Mouse (Mus musculus): ENCODE measurements around the gene Rhcg. TPM values are rescaled to one million over a fixed set of nuclear protein-coding genes. Genes with fewer than 3 reads are reported as not detected.

The Rhcg gene
- polyA plus RNA-seq, 1 experiment from 2014 or later = 0.05 TPM

DNA sequence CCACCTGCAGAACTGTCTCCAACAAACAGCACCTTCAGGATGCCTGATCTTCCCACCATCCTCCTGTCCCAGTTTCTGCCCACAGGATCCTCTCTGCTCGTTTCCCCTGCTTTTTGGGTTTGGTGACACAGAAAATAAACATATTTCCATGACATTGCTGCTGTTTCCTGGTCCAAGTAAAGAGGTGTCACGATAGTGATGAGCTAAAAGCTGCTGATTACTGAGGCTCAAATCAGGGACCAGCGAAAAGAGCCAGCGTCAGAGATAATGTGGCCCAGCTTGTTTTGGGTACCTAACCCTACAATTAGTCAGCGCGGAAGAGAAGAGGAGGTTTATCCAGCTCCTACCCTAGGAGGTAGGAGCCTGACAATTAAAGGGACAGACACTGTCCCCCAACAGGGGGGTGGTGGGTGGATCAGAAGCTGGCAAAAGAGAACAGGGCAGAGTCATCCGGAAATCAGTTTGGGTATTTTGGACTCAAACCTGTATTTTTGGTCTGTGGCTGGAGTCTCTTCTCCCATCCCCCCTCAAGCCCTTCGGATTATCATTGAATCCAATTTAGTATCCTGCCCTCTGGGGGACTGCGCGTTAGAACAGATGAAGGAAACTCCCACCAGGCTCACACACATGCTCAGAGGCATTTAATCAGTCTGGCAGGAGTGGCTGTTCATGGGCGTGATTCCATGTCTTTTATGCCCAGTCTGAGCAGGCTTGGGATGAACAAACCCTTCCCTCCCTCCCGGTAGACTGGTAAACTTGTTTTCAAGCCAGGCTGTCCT is 40.2 kb downstream of the Rhcg start:
- no peak overlapping the region for H3K9ac ChIP-seq (replicated peaks; ENCODE audit: low read depth)
- no peaks in the 10 kb centered on the region for H3K36me3 ChIP-seq (ENCODE audit: insufficient read depth, low read length)
- H3K27me3 ChIP-seq (replicated peaks; ENCODE audit: insufficient read depth, low read length) = 0 out of 2 replicates have a peak, but pooled peaks cover 2% of the 10 kb centered on the region
- no peaks in the 10 kb centered on the region for H3K9me3 ChIP-seq (ENCODE audit: low read length)
- ATAC-seq (no peak), DNase-seq (ENCODE audit: low spot score) (no peak)
- H3K27ac ChIP-seq (ENCODE audit: low read length) = no peak overlapping the region
- no peak overlapping the region for H3K4me3 ChIP-seq (ENCODE audit: low read depth, low read length)
- no peak overlapping the region for H3K4me2 ChIP-seq (replicated peaks; ENCODE audit: low read depth, low read length)
- no peaks in the 10 kb centered on the region for H3K4me1 ChIP-seq (ENCODE audit: insufficient read depth, low read depth, low read length)
- TF ChIP-seq EP300 (IDR thresholded peaks at IDR 0.05) (no peak), CTCF (IDR thresholded peaks at IDR 0.05) (no peak)
- WGBS = 11% methylated on average over 12 of the region's 12 CpGs

DNA sequence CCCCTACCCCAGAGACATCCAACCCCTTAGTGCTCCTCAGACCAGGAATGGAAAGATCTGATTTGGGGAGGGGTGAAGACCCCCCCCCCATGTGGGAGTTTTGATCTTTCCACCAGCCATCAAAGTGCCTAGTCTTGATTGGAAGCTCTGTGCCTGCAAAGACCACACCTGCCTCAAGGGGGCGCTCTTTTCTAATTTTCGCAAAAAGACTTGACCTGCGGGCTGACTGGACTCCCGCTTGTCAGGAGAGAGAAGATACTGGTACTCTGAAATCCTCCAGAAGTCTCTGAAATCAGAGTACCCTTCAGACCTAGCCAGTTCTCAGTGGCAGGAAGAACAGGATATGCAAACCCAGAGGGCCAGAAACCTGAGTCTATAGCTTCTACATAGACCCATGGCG is 40.8 kb downstream of the Rhcg start:
- H3K27ac ChIP-seq (ENCODE audit: low read length) = no peak overlapping the region
- TF ChIP-seq EP300 (IDR thresholded peaks at IDR 0.05) = no peak
- peak; percentile 66 for TF ChIP-seq CTCF (IDR thresholded peaks at IDR 0.05)
- no peaks in the 10 kb centered on the region for H3K36me3 ChIP-seq (ENCODE audit: insufficient read depth, low read length)
- WGBS = 7% methylated on average over 5 of the region's 5 CpGs
- H3K9me3 ChIP-seq (ENCODE audit: low read length) = no peaks in the 10 kb centered on the region
- H3K9ac ChIP-seq (replicated peaks; ENCODE audit: low read depth) = no peak overlapping the region
- 0 out of 2 replicates have a peak, but pooled peaks cover 2% of the 10 kb centered on the region for H3K27me3 ChIP-seq (replicated peaks; ENCODE audit: insufficient read depth, low read length)
- no peak overlapping the region for H3K4me2 ChIP-seq (replicated peaks; ENCODE audit: low read depth, low read length)
- DNase-seq (ENCODE audit: low spot score) = peak; percentile 33
- no peak for ATAC-seq
- H3K4me1 ChIP-seq (ENCODE audit: insufficient read depth, low read depth, low read length) = no peaks in the 10 kb centered on the region
- H3K4me3 ChIP-seq (ENCODE audit: low read depth, low read length) = no peak overlapping the region

DNA sequence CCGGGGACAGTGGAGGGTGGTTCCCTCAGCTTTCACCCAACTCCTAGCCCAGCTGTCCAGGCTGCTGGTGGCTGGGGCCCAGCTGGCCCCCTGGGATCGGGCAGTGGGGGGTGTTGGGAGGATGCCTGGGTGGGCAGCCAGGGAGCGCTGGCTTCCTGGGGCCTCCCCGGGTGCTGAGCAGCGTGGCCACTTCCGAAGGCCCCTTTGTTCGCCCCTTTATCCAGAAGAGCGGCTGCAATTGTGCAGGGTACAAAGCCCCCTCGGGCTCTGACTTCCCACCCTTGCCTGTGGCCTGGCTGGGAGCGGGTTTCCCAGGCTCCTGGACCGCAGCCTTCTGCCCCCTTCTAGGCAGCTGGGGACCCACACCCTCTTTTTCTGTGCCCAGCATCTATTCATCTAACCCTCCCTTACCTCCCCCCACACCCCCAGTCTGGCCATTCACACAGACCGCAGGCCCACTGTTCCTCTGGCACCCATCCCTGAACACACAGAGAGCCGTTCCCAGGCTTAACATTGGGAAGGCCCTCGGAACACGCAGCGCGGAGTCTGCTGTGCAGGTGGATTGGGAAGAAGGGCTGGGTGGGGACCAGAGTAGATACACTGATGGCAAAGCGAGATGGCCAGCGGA is 45.2 kb downstream of the Rhcg start:
- H3K4me2 ChIP-seq (replicated peaks; ENCODE audit: low read depth, low read length) = no peak overlapping the region
- no peaks in the 10 kb centered on the region for H3K36me3 ChIP-seq (ENCODE audit: insufficient read depth, low read length)
- DNase-seq (ENCODE audit: low spot score) (no peak), ATAC-seq (no peak)
- 0 out of 2 replicates have a peak, but pooled peaks cover 2% of the 10 kb centered on the region for H3K27me3 ChIP-seq (replicated peaks; ENCODE audit: insufficient read depth, low read length)
- no peaks in the 10 kb centered on the region for H3K4me1 ChIP-seq (ENCODE audit: insufficient read depth, low read depth, low read length)
- H3K9ac ChIP-seq (replicated peaks; ENCODE audit: low read depth) = no peak overlapping the region
- TF ChIP-seq EP300 (IDR thresholded peaks at IDR 0.05) (no peak), CTCF (IDR thresholded peaks at IDR 0.05) (no peak)
- no peak overlapping the region for H3K27ac ChIP-seq (ENCODE audit: low read length)
- H3K9me3 ChIP-seq (ENCODE audit: low read length) = no peaks in the 10 kb centered on the region
- WGBS = 64% methylated on average over 17 of the region's 19 CpGs
- H3K4me3 ChIP-seq (ENCODE audit: low read depth, low read length) = no peak overlapping the region

DNA sequence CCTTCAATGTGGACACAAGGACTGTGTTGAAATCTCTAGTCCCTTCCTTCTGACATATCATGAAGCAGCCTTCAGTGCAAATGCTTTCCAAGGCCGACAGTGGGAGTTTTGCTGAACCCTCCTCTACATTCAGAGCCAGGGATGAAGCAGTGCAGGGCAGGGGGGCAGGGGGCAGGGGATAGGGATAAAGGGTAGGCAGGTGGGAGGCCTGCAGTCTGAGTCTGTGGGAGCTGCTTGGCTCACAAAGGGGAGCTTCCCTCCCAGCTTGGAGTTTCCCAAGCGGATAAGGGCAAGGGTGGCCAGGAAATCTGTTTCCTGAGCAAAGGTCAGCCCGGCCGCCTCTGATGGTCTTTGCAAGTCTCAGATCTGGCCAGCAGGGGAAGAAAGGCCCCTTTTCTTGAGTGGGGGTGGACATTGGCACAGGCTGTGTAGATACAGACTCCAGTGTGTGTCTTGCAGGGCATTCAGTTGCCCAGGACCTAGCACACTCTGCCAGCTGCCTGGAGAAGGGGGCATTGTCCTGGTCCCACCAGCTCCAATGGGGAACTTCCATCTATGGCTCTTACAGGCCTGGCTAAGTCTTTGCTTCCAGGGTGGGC is 48.4 kb downstream of the Rhcg start:
- Histone ChIP-seq H3K27ac (ENCODE audit: low read length) (no peak overlapping the region), H3K27me3 (replicated peaks; ENCODE audit: insufficient read depth, low read length) (no peaks in the 10 kb centered on the region), H3K36me3 (ENCODE audit: insufficient read depth, low read length) (no peaks in the 10 kb centered on the region), H3K4me3 (ENCODE audit: low read depth, low read length) (no peak overlapping the region), H3K4me1 (ENCODE audit: insufficient read depth, low read depth, low read length) (no peaks in the 10 kb centered on the region), H3K9ac (replicated peaks; ENCODE audit: low read depth) (no peak overlapping the region), H3K9me3 (ENCODE audit: low read length) (no peaks in the 10 kb centered on the region), H3K4me2 (replicated peaks; ENCODE audit: low read depth, low read length) (no peak overlapping the region)
- TF ChIP-seq CTCF (IDR thresholded peaks at IDR 0.05) (no peak), EP300 (IDR thresholded peaks at IDR 0.05) (no peak)
- 33% methylated on average over 4 of the region's 4 CpGs for WGBS
- ATAC-seq = no peak
- no peak for DNase-seq (ENCODE audit: low spot score)

DNA sequence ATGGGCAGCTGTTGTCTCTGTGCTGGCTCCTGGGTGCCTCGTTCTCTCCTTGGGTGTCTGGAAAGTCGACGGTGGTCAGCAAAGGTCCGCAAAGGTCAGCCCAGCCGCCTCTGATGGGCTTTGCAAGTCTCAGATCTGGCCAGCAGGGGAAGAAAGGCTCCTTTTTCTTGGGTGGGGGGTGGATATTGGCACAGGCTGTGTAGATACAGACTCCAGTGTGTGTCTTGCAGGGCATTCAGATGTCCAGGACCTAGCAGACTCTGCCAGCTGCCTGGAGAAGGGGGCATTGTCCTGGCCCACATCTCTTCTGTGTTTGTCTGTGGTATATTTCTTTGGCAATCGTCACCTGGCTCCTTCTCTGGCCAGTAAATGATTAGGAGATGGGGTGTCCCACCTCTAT is 49.2 kb downstream of the Rhcg start:
- WGBS = 63% methylated on average over 6 of the region's 6 CpGs
- ATAC-seq = no peak
- Histone ChIP-seq H3K27ac (ENCODE audit: low read length) (no peak overlapping the region), H3K27me3 (replicated peaks; ENCODE audit: insufficient read depth, low read length) (no peaks in the 10 kb centered on the region), H3K9me3 (ENCODE audit: low read length) (no peaks in the 10 kb centered on the region), H3K36me3 (ENCODE audit: insufficient read depth, low read length) (no peaks in the 10 kb centered on the region), H3K9ac (replicated peaks; ENCODE audit: low read depth) (no peak overlapping the region), H3K4me3 (ENCODE audit: low read depth, low read length) (no peak overlapping the region), H3K4me1 (ENCODE audit: insufficient read depth, low read depth, low read length) (no peaks in the 10 kb centered on the region), H3K4me2 (replicated peaks; ENCODE audit: low read depth, low read length) (no peak overlapping the region)
- no peak for DNase-seq (ENCODE audit: low spot score)
- TF ChIP-seq CTCF (IDR thresholded peaks at IDR 0.05) (no peak), EP300 (IDR thresholded peaks at IDR 0.05) (no peak)

DNA sequence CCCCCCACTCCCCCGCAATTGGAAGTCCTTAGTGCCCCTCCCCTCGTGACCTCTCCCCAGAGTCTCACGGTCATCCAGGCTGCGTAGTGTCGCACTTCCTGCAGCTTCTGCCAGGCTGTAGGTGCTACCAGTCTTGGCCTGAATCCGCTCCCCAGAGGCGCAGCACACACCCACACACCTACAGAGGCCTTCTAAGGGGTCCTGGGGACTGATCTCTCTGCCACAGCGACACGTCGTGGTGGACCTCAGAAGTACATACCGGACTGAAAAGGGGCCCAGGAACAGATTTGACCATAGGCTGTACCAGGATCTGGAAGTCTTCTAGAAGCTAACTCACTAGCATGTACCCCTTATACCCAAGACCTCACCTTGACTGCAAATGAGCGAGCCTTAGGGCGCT is 53.8 kb downstream of the Rhcg start:
- Histone ChIP-seq H3K36me3 (ENCODE audit: insufficient read depth, low read length) (no peaks in the 10 kb centered on the region), H3K4me3 (ENCODE audit: low read depth, low read length) (no peak overlapping the region), H3K9me3 (ENCODE audit: low read length) (no peaks in the 10 kb centered on the region), H3K27ac (ENCODE audit: low read length) (no peak overlapping the region), H3K4me2 (replicated peaks; ENCODE audit: low read depth, low read length) (no peak overlapping the region), H3K4me1 (ENCODE audit: insufficient read depth, low read depth, low read length) (no peaks in the 10 kb centered on the region), H3K9ac (replicated peaks; ENCODE audit: low read depth) (no peak overlapping the region), H3K27me3 (replicated peaks; ENCODE audit: insufficient read depth, low read length) (no peaks in the 10 kb centered on the region)
- 22% methylated on average over 13 of the region's 13 CpGs for WGBS
- TF ChIP-seq CTCF (IDR thresholded peaks at IDR 0.05) (peak; percentile 53), EP300 (IDR thresholded peaks at IDR 0.05) (no peak)
- no peak for ATAC-seq
- DNase-seq (ENCODE audit: low spot score) = no peak

Data from lung, postnatal 0 days (tissue).